Mouse (Mus musculus) T-helper 2 cell (primary cell): ENCODE measurements at regions not wholly inside any gene's neighbourhood (a gene's known extent, or its start where the extent isn't known, plus 50 kb on each side); places are given as distances from the start of the nearest gene placed in this dataset.

Experiments
- in situ Hi-C: fragments of 300-600 bp; cut with MboI, MseI; formaldehyde crosslinking; loops from one replicate; pipeline ENCODE4 v1.15.1; 2025; ENCODE audit warnings: high pct_unique_total_duplicates

DNA sequence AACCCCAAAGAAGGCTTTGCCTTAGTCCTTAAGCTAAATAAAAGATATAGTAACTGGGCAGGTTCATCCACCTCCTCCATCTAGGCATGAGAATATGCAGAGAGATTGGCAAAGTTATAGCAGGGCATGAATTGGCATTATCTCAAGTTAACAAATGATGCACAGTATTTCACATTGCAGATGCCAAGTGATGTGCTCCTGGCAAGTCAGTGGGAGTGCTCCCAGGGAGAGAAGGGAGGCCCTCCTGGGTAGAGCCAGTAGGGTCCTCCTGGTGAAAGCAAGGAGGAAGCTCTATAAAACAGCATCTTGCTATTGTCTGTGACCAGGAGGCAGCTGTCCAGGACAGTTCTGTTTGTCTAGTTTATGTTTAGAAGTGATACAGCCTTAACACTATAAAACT lies 496.6 kb upstream of the Sox11 start:
- in situ Hi-C loops, result no loop called here

DNA sequence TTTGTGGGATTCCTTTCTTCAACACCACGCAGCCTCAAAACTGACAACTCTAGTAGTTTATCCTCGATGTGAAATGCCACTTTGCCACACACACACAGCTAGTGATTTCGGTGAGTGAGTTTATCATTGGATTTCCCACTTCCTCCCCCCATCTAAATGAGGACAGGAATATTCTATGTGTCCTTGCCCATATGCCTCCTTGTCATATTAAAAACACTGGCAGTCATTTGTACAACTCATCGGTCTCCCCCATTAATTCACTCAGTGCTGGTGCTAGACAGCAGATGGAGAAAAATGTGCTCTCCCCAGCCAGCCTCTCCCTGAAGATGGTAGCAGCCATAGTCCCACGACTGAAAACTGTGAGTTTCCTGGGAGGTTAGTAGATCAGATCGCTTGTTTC lies 496.0 kb upstream of the Sox11 start:
- in situ Hi-C loops, result no loop called here

DNA sequence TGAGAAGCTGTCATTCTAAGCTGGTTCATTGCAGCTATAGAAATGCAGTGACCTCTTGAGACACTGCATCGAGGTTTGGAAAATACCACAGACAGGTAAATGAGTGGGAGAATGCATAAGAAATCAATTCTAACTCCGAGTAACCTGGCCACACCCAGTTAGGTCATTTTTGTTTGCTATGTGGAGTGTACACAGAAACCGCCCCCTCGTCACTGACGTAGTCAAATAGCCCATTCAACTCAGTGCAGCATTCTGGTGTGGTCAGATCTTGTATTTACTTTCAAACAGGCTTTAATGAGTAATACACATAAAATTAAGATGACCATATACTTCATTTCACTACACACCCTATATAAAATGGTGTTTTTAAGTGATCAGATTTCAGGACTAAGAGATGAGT lies 483.8 kb upstream of the Sox11 start:
- in situ Hi-C loops, result loop anchor here (10.0 kb wide), 1 partner anchor 1169 kb away; no protein-coding TSS in a partner anchor

DNA sequence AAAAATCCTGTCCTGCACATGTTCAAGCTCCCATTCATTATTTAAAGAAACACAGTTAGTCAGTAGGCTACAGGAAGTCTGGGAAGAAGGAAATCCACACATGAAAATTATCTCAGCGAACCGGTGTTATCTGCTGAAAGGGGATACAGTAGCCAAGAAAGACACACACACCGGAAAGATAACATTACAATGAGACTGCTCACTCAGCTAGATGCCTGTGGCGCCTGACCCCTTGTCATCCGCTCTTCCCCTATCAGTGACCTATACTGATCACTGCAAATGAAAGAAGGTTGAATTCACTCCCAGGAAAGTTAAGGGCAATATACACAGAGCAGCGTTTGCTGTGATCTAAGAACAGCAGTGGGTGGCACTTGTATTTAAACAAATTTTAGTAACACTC lies 481.0 kb upstream of the Sox11 start:
- in situ Hi-C loops, result loop anchor here (10.0 kb wide), 1 partner anchor 1171 kb away; no protein-coding TSS in a partner anchor

DNA sequence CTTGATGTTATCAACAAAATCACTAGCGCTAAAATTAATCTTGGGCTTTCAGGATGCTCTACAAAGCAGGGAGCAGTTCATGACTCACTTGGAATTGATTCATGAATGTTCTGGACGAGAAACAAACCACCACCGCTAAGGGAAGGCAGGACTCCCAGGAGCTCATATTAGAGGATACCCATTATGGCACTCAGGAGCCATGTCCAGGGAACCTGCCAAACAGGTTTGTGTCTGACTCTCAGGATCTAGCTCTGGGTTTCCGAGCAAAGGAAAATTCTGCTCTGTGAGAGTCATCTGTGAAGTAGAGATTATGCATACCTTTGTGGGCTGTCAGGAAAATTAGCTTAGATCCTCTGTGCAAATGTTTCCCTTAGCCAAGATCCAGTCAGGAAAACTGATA lies 454.3 kb upstream of the Sox11 start:
- in situ Hi-C loops, result no loop called here

DNA sequence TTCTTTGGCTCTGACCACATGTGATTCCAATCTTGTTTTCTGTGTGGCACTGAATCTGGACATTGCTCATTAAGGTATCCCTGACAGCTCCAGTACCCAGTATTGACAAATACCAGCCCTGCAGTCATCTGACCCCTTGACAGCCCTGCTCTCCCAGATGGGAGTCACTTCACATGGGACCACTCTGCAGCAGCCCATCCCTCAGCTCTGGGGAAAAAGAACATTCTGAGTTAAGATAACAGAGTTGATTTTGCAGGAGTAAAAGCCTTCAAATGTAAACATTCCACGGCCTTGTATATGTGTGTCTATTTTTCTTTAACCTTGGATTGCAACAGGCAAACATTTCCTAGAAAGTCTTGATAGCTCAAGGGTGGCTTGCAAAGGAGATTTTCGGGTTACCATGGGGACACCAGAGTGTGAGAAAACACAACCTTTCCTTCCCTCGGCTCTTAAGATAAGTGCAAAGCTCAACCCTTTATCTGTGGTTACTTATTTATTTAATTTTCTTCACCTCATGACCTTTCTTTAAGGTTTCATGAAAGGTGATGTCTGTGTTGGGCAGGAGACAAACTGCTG lies 444.4 kb upstream of the Sox11 start:
- in situ Hi-C loops, result no loop called here

DNA sequence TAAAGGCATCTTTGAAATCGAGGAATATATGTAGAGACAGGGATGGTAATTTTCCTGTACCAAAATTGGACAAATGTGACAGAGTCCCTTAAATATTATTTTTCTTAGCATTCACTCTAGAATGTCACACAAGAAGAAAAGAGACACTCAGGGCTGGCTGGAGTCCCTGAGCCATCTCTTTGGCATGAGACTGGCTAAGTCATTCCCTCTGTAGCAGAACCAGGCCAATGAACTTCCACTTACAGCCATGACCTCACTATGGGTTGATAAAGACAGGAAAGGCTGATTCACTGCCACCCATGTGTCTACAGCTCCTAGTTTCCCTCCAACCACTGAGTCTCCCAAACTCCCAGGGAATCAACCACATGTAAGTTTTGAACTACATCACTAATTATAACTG lies 438.4 kb upstream of the Sox11 start:
- in situ Hi-C loops, result no loop called here

DNA sequence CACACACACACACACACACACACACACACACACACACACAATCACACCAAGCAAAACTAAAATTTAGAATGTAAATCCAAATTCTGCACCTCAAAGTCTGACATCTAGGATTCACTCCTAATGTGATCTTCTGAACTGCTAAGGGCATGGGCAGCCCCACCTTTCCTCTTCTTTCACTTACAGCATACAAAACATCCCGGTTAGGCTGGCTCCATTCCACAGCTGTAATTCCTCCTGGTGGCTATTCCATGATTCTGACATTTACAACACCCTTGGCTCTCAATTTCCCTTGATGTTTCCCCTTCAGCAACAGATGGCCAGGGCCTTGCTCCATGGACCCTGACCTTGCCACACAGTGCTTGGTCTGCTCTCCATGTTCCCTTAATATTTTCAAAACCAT lies 423.6 kb upstream of the Sox11 start:
- in situ Hi-C loops, result no loop called here

DNA sequence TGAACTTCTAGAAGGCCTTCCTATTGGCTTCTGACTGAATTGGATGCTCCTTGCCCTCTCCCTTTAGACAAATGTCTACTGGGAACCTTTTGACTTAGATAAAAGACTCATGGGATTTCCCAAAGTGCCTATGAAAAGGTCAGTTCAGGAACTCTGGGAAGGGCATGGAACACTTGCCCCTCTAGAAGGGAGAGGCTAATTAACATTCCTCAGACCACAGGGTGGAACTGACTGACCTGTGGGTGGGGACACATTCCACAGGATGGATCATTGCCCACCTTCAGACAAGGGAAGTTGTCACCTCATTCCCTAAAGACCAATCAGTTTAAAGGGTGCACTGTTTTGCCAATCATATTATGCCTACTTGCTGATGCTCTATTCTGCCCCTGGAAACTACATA lies 416.6 kb upstream of the Sox11 start:
- in situ Hi-C loops, result no loop called here

DNA sequence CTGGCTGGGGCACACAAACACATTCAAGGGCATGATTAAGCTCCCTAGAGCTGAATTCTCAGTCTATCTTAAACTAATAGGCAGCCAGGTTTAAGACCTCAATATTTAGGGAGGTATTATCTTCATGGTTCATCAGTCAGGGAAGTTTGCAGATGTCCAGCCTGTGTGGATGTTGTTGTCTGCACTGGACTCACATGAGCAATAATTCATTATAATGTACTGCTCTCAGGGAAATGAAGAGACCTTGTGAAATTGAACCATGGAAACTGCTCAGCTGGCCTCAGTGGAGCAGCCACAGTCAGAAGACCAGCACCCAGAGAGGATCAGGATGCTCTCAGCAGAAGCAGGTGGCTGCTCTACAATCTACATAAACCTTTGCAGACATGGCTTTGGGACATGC lies 415.3 kb upstream of the Sox11 start:
- in situ Hi-C loops, result no loop called here

DNA sequence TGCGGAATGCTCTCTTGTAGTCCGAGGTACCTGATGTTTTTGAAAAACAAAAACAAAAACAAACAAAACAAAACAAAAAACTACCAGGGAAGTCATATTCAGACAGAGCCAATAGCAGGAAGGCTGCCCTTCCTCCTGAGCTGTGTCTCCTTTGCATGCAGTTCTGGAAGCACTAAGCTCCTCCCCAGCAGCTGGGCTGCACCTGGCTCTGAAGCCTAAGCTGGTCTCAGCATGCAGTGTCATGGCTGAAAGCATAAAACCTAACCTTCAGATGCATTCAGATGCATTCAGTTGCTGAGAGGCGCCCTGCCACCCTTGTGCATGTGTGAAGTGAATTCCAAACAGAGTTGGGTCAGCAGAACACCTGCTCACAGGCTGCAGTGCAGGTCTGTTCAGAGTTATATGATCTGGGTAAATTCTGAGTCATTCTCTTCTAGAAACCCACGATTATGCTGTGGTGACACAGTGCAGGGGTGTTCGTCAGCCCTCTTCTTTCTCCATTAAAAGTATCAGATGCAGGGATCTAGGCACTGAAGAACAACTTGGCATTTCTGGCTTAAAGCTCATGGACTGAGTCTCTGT lies 382.3 kb upstream of the Sox11 start:
- in situ Hi-C loops, result no loop called here

DNA sequence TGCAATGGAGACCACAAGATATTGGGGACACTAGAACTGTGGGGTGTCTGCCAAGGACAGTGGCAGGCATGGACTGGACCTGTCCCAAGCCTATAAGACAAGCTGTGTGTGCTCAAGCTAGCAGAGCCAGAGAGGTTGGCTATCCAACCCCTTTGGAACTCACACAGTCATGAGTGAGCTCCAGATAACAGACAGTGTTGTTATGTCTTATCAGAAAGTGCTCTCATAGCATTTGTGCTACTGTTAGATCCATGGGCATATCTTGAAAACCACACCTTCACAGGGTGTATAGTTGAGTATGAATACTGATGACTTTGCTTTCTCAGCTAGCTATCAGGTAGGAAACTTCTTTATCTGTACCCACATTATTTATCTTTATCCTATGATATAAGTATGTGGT lies 338.1 kb upstream of the Sox11 start:
- in situ Hi-C loops, result no loop called here

DNA sequence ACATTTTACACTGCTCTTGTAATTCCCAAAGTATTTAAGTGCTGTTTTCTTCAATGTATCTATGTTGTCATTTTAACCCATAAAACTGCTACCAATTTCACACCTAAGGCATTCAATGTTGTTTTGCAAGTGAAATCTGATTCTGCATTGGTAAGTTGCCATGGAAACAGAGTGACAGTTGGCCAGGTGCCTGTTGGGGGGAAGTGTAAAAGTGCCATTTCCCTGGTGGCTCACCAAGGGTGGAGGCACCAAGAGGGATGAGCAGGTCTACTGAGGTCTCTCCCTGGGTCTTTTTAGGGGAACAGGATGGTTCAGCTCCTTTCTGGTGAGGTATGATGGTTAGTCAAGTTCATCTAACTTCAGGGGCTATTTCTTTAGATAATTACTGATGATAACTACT lies 331.0 kb upstream of the Sox11 start:
- in situ Hi-C loops, result no loop called here

DNA sequence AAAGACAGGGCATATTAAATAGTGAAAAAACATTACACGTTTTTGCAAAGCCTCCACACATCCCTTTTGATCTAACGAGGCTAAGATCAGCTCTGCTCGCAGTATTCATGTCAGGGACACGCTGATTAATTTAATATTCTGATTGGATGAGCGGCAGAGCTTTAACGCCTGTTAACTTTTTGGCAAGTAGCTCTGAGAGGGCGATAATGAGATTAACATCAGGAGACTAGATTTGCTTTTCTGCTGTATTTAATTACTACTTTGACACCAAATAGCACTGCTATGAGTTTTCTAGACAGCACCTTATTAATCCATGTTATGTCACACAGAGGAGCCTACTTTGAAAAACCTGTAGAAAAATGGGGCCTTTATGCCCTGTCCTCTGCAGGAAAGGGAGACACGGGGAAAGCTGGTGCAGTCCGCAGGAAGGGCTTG lies 328.3 kb upstream of the Sox11 start:
- in situ Hi-C loops, result no loop called here

DNA sequence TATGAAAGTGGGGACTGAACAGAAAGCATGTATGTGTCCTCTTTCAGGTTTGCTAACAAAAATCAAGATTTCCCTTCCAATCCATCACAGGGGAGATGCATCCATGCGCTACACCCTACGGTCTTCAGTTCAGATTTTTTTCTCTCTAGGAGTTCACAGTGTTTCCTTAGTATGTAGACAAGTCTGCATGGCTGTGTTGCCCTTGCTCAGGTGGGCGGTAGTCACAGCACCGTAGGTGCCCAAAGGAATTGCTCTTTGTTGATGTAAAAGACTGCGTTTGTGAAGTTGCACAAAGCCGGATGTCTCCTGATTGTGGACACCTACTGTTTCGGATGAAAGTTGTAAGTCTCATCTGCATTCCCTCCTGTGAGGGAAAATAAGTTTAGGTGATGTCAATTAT lies 327.8 kb upstream of the Sox11 start:
- in situ Hi-C loops, result no loop called here

DNA sequence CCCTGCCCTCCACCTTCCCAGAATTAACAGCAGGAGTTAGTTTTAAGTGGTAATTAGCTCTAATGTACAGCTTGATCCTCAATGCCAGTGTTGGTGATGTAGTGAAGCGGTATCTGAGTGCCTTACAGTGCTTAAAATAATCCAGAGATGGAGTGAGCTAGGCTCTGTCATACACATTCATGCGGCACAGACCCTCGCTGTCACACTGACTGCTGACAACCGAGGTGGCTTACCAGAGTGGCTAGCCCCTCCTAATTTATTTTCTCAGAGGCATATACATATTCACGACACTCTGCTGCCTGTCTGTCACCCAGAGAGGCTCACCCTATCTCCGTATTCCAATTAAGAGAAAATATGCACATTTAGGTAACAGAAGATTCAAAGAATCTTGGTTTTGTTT lies 327.2 kb upstream of the Sox11 start:
- in situ Hi-C loops, result no loop called here

DNA sequence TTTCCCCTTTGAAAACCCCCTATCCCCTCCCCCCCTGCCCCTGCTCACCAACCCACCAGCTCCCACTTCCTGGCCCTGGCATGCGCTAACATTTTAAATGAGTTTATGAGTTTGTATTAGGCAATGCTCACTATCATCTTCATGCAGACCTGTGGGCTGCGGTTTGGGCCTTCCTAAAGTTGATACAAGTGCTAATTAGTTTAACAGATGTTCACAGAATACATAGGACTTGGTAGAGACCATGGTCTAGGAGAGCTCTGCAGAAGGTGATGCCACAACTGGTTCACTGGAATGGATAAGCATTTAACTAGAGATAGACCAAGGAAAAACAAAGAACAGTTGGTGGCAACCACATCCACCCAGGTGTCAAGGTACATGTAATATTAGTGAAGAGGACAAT lies 324.1 kb upstream of the Sox11 start:
- in situ Hi-C loops, result no loop called here

DNA sequence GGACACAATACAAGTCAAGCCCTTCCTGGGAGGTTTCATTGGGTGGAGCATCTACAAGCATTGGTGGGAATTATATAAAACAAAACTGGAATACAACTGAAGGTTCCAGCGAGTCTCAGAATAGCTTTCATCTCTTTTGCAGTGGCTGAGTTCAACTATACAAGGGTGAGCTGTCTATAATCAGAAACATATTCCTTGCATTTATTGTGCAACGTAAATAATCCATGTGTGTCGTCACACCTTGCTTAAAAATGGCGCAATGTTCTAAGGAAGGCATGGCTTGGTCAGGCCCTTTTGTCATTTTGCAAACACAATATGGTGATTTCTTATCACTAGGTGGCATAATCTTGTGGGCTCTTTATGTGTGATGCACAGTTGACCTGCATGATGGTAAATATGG lies 320.8 kb upstream of the Sox11 start:
- in situ Hi-C loops, result no loop called here

DNA sequence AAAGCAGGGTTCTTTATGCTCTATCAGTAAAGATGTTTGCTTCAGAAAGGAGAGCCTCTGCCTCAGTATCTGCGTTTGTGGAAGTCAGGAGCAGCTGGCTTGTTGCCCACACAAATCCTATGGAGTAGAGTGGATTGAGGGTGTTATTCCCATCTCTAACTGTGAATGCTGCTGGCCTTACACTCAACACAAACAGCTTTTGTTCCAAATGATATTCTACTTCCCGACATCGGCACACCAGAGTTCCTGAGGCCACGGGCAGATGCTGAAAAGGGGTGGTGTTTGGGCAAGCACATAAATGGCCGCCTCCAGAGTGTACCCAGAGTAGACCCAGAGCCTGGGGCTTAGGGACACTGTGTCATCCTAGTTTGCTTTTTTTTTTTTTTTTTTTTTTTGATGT lies 320.3 kb upstream of the Sox11 start:
- in situ Hi-C loops, result no loop called here

DNA sequence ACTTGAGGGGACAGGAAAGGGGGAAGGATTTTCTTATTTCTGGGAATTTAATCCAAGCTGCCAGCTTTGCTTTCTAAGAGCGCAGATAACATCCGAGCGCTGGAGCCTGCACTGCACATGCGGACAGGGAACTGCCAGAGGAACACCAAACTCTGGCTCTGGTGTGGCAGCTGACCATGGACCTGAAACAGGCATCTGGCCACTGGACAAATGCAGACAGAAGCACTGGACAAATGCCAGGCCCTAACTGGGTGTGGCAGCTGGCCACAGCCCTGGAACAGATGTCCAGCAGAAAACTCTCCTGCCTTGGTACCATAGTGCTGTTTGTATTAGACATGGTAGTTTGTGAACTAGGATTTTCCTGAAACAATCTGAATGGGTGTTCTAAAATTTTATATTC lies 315.2 kb upstream of the Sox11 start:
- in situ Hi-C loops, result no loop called here

DNA sequence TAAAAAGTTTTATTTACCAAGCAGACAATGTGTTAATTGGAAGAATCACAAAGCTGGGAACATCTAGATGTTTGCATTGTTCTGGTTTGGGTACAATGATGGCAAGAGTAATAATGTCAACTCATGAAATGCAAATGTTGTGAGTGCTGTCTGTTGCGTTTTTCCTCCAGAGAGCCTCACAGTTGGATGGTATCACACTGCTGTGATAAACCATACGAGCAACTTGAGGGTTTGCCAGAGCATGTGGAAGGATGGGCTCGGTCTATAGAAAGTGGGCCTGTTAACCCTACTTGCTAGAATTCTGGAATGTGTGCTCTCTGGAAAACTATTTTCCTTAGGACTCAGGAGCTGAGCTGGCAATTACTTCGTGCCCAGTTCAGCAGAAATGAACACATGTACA lies 311.2 kb upstream of the Sox11 start:
- in situ Hi-C loops, result no loop called here

DNA sequence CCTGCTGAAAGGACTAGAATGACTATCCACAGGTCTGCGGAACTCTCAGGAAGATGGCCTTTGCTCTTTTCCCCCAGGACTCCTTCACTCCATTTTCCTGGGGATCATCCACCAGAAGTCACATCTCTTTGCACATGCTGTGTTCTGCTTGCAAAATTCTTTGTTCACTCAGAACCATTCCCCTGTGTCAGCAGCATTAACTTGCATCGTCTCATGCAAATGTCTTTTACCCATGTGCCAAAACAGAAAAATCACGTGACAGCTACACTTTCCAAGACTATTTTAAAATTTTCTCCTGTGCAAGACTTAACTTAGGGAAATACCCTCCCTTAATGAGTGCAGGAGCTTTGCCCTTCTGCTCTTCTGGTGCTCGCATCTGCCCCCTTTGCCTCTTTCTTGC lies 306.2 kb upstream of the Sox11 start:
- in situ Hi-C loops, result no loop called here

DNA sequence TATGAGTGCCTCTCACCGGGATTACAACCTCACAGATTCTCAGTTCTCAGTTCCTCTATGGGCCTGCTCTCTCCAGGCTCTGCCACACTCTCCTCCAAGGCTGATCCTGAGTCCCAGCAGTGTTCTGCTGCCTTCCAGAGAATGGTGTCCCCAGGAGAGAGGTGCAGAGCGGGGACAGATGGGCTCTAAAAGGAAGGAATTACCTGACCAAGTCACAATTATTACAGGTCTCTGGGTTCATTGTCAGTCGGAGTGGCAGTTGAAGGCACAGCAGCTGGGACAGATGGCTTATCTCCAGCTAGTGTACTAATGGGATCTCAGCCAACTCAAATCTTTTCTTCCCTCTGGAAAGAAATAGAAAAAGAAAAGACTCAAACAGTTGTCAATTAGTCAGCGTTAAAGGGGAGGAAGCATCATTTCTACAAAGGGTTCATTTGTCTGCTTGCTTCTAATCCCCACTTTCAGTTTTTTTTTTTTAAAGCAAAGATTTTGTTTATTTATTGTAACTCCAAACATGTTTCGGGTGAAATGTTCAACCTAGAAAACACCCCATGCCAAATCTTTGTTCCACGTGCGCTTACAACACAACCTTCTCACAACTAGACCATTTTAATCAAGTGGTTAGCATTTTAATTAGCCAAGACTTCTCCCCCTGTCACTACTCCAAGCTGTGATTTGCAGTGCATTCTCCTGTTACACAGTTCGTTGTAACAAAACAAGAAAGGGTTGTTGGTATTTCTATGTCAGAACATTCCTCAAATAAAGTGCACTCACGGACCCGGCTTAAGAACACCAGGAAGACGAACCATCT lies 304.3 kb upstream of the Sox11 start:
- in situ Hi-C loops, result no loop called here
